Mouse (Mus musculus): Measurements from ENCODE around the gene Gsn. TPM values are rescaled to one million over a fixed set of nuclear protein-coding genes. Genes with fewer than 3 reads are reported as not detected.

Gene Gsn
- polyA plus RNA-seq, 1 experiment: 134 TPM

GRCm38 (mm10) chr2:35247763-35248162 lies 8.4 kb upstream of the Gsn start:
- Histone ChIP-seq H3K4me3 (ENCODE audit: insufficient read depth, low read length) (no peak overlapping the region), H3K27ac (ENCODE audit: insufficient read depth, low read length) (no peak overlapping the region)
- TF ChIP-seq CTCF (IDR thresholded peaks at IDR 0.05; ENCODE audit: extremely low read depth, insufficient read depth, low read length) (no peak), POLR2A (IDR thresholded peaks at IDR 0.05; ENCODE audit: extremely low read depth, insufficient read depth, low read length) (no peak)

GRCm38 (mm10) chr2:35252733-35253132 lies 3.4 kb upstream of the Gsn start:
- H3K4me1 ChIP-seq (ENCODE audit: control insufficient read depth, insufficient read depth, low read length): no peaks in the 10 kb centered on the region
- no peak overlapping the region for H3K27ac ChIP-seq (ENCODE audit: insufficient read depth, low read length)
- TF ChIP-seq CTCF (IDR thresholded peaks at IDR 0.05; ENCODE audit: extremely low read depth, insufficient read depth, low read length): no peak
- TF ChIP-seq POLR2A (IDR thresholded peaks at IDR 0.05; ENCODE audit: extremely low read depth, insufficient read depth, low read length): no peak
- H3K4me3 ChIP-seq (ENCODE audit: insufficient read depth, low read length): no peak overlapping the region

More at GRCm38 (mm10) chr2:35247763-35248162, 8.4 kb upstream of the Gsn start:
- H3K4me1 ChIP-seq (ENCODE audit: control insufficient read depth, insufficient read depth, low read length): no peaks in the 10 kb centered on the region

GRCm38 (mm10) chr2:35253751-35254150 lies 2.4 kb upstream of the Gsn start:
- Histone ChIP-seq H3K4me1 (ENCODE audit: control insufficient read depth, insufficient read depth, low read length) (no peaks in the 10 kb centered on the region), H3K27ac (ENCODE audit: insufficient read depth, low read length) (no peak overlapping the region), H3K4me3 (ENCODE audit: insufficient read depth, low read length) (no peak overlapping the region)
- TF ChIP-seq POLR2A (IDR thresholded peaks at IDR 0.05; ENCODE audit: extremely low read depth, insufficient read depth, low read length) (no peak), CTCF (IDR thresholded peaks at IDR 0.05; ENCODE audit: extremely low read depth, insufficient read depth, low read length) (no peak)

GRCm38 (mm10) chr2:35255004-35255403 lies 1.2 kb upstream of the Gsn start:
- Histone ChIP-seq H3K27ac (ENCODE audit: insufficient read depth, low read length) (no peak overlapping the region), H3K4me1 (ENCODE audit: control insufficient read depth, insufficient read depth, low read length) (no peaks in the 10 kb centered on the region), H3K4me3 (ENCODE audit: insufficient read depth, low read length) (no peak overlapping the region)
- TF ChIP-seq CTCF (IDR thresholded peaks at IDR 0.05; ENCODE audit: extremely low read depth, insufficient read depth, low read length): no peak
- TF ChIP-seq POLR2A (IDR thresholded peaks at IDR 0.05; ENCODE audit: extremely low read depth, insufficient read depth, low read length): no peak

GRCm38 (mm10) chr2:35255462-35255861 lies 718 bp upstream of the Gsn start:
- no peak overlapping the region for H3K27ac ChIP-seq (ENCODE audit: insufficient read depth, low read length)
- H3K4me1 ChIP-seq (ENCODE audit: control insufficient read depth, insufficient read depth, low read length): no peaks in the 10 kb centered on the region
- H3K4me3 ChIP-seq (ENCODE audit: insufficient read depth, low read length): no peak overlapping the region; the same call in 1 of the 2 replicates
- no peak for TF ChIP-seq POLR2A (IDR thresholded peaks at IDR 0.05; ENCODE audit: extremely low read depth, insufficient read depth, low read length)
- TF ChIP-seq CTCF (IDR thresholded peaks at IDR 0.05; ENCODE audit: extremely low read depth, insufficient read depth, low read length): no peak

GRCm38 (mm10) chr2:35256932-35257331 lies 752 bp downstream of the Gsn start:
- Histone ChIP-seq H3K27ac (ENCODE audit: insufficient read depth, low read length) (no peak overlapping the region), H3K4me1 (ENCODE audit: control insufficient read depth, insufficient read depth, low read length) (no peaks in the 10 kb centered on the region), H3K4me3 (ENCODE audit: insufficient read depth, low read length) (peak overlapping the region; percentile 67)
- TF ChIP-seq POLR2A (IDR thresholded peaks at IDR 0.05; ENCODE audit: extremely low read depth, insufficient read depth, low read length) (no peak), CTCF (IDR thresholded peaks at IDR 0.05; ENCODE audit: extremely low read depth, insufficient read depth, low read length) (no peak)

- TF ChIP-seq CTCF (IDR thresholded peaks at IDR 0.05; ENCODE audit: extremely low read depth, insufficient read depth, low read length): no peak
- no peak for TF ChIP-seq POLR2A (IDR thresholded peaks at IDR 0.05; ENCODE audit: extremely low read depth, insufficient read depth, low read length)
- no peak overlapping the region for H3K27ac ChIP-seq (ENCODE audit: insufficient read depth, low read length)
These were observed 1.7 kb downstream of the Gsn start for GRCm38 (mm10) chr2:35257886-35258285.

GRCm38 (mm10) chr2:35258590-35258989 lies 2.4 kb downstream of the Gsn start:
- no peaks in the 10 kb centered on the region for H3K4me1 ChIP-seq (ENCODE audit: control insufficient read depth, insufficient read depth, low read length)
- TF ChIP-seq CTCF (IDR thresholded peaks at IDR 0.05; ENCODE audit: extremely low read depth, insufficient read depth, low read length): no peak
- no peak for TF ChIP-seq POLR2A (IDR thresholded peaks at IDR 0.05; ENCODE audit: extremely low read depth, insufficient read depth, low read length)
- no peak overlapping the region for H3K27ac ChIP-seq (ENCODE audit: insufficient read depth, low read length)
- no peak overlapping the region for H3K4me3 ChIP-seq (ENCODE audit: insufficient read depth, low read length)

More at GRCm38 (mm10) chr2:35257886-35258285, 1.7 kb downstream of the Gsn start:
- no peaks in the 10 kb centered on the region for H3K4me1 ChIP-seq (ENCODE audit: control insufficient read depth, insufficient read depth, low read length)
- H3K4me3 ChIP-seq (ENCODE audit: insufficient read depth, low read length): no peak overlapping the region

- Histone ChIP-seq H3K27ac (ENCODE audit: insufficient read depth, low read length) (no peak overlapping the region), H3K4me1 (ENCODE audit: control insufficient read depth, insufficient read depth, low read length) (no peaks in the 10 kb centered on the region), H3K4me3 (ENCODE audit: insufficient read depth, low read length) (no peak overlapping the region)
- no peak for TF ChIP-seq POLR2A (IDR thresholded peaks at IDR 0.05; ENCODE audit: extremely low read depth, insufficient read depth, low read length)
- TF ChIP-seq CTCF (IDR thresholded peaks at IDR 0.05; ENCODE audit: extremely low read depth, insufficient read depth, low read length): no peak
These were observed 3.3 kb downstream of the Gsn start for GRCm38 (mm10) chr2:35259338-35260080.

- no peak overlapping the region for H3K4me3 ChIP-seq (ENCODE audit: insufficient read depth, low read length)
- no peak for TF ChIP-seq CTCF (IDR thresholded peaks at IDR 0.05; ENCODE audit: extremely low read depth, insufficient read depth, low read length)
- TF ChIP-seq POLR2A (IDR thresholded peaks at IDR 0.05; ENCODE audit: extremely low read depth, insufficient read depth, low read length): no peak
- H3K4me1 ChIP-seq (ENCODE audit: control insufficient read depth, insufficient read depth, low read length): no peaks in the 10 kb centered on the region
- no peak overlapping the region for H3K27ac ChIP-seq (ENCODE audit: insufficient read depth, low read length)
These were observed 4.1 kb downstream of the Gsn start for GRCm38 (mm10) chr2:35260291-35260690.

Measured in cortical plate, adult 2 months (tissue).